ENCODE assay signal across 9 mouse cellular contexts in the genomic region with DNA sequence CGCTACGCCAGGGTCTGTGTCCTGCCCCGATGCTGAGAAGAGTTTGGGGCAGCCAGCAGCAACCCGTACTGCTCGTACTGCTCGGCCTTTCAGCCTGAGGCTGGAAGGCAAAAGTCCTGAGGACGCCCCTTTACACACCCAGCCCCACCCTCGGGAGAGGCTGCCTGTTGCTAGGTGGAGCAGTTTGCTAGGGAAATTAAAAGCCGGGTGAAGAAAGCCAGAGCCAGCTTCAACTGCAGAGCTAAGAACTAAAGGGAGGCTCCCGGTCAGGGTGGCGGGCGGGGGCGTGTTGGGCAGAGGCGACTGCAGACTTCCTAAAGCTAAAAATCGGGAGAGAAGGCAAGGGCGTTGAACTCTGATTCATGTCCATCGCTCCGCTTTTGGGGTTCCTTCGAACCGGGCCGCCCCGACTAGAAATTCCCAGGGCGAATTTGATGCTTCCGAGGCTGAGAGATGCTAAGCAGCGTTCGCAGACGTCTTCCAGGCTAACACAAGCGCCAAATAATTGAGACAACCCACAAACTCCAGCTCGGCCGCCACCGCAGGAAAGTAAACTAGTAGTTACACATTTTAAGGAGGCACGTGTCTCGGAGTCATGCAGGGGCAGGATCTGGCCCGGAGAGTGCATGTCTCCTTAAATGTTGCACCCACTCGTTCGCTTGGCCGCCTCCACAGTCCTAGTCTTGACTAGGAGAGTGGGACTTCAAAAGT. TPM values are rescaled to one million over a fixed set of nuclear protein-coding genes. Genes with fewer than 3 reads are reported as not detected.
A peak's percentile ranks its signal among the peaks of the same experiment; 100 is the strongest.
DNase-seq lines count a peak whose midpoint lies in the region; ATAC-seq lines count a peak whose summit lies in the region.
"Had no signal": no experiment of that assay in that cellular context is flagged by ENCODE, and none has a peak within 500 bp of the region (broad histone marks: within the 10 kb centered on the region; RNA-seq: fewer than 3 reads in every experiment).

No protein-coding gene starts in this region.

- peaks cover 17% of the 10 kb centered on the region; the same call in 1 of the 2 replicates for H3K4me1 ChIP-seq in embryonic facial prominence, embryonic 12.5 days
- H3K4me1 ChIP-seq in heart, embryonic 12.5 days (replicated peaks) = peaks cover 22% of the 10 kb centered on the region
- H3K4me1 ChIP-seq in kidney, embryonic 16.5 days (ENCODE audit: insufficient read depth, low read length) = peaks cover 20% of the 10 kb centered on the region

- no peaks in the 10 kb centered on the region for H3K36me3 ChIP-seq in embryonic facial prominence, embryonic 12.5 days
- H3K36me3 ChIP-seq in heart, embryonic 12.5 days = no peaks in the 10 kb centered on the region
- no peaks in the 10 kb centered on the region for H3K36me3 ChIP-seq in kidney, embryonic 16.5 days (ENCODE audit: insufficient read depth, low read length)

- peak overlapping the region; percentile 24; the same call in 1 of the 2 replicates for H3K9ac ChIP-seq in embryonic facial prominence, embryonic 12.5 days
- peak overlapping the region; percentile 70 for H3K9ac ChIP-seq in heart, embryonic 12.5 days
- H3K9ac ChIP-seq in kidney, embryonic 16.5 days (replicated peaks; ENCODE audit: low read length) = peak overlapping the region; percentile 37

- peak; percentile 28 to 60 for DNase-seq in left cerebral cortex, adult 18-20 months (ENCODE audit: low spot score in 2 of 2)
- no peak for DNase-seq in left cerebral cortex, adult 11 months (ENCODE audit: low spot score)
- DNase-seq in lung, postnatal 14 days = peak; percentile 22
- DNase-seq in skeletal muscle tissue, adult 2 months (ENCODE audit: low read depth, low spot score) = peak; percentile 25
- no peak for DNase-seq in ovary, adult 18-20 months (ENCODE audit: low spot score)

- peak overlapping the region; percentile 69 for H3K4me2 ChIP-seq in embryonic facial prominence, embryonic 12.5 days (replicated peaks)
- peak overlapping the region; percentile 90 for H3K4me2 ChIP-seq in heart, embryonic 12.5 days
- peak overlapping the region; percentile 71 for H3K4me2 ChIP-seq in kidney, embryonic 16.5 days (replicated peaks; ENCODE audit: low read depth, low read length)

- H3K27me3 ChIP-seq in embryonic facial prominence, embryonic 12.5 days = peaks cover 67% of the 10 kb centered on the region
- peaks cover 38% of the 10 kb centered on the region for H3K27me3 ChIP-seq in heart, embryonic 12.5 days (replicated peaks)
- peaks cover 55% of the 10 kb centered on the region for H3K27me3 ChIP-seq in kidney, embryonic 16.5 days (ENCODE audit: insufficient read depth, low read length)
- H3K27me3 ChIP-seq: Patski had no signal

- WGBS in embryonic facial prominence, embryonic 12.5 days = under 1% methylated on average over 37 of the region's 37 CpGs
- WGBS in heart, embryonic 12.5 days = under 1% methylated on average over 37 of the region's 37 CpGs
- under 1% methylated on average over 37 of the region's 37 CpGs for WGBS in kidney, embryonic 16.5 days

- ATAC-seq in embryonic facial prominence, embryonic 12.5 days (ENCODE audit: insufficient number of reproducible peaks, insufficient read depth, low FRiP score, low TSS enrichment) = no peak
- peak; percentile 80 for ATAC-seq in heart, embryonic 12.5 days (ENCODE audit: insufficient number of reproducible peaks, low FRiP score)
- peak; percentile 58; the same call in 1 of the 2 replicates for ATAC-seq in kidney, embryonic 16.5 days (ENCODE audit: low FRiP score, low TSS enrichment)
- ATAC-seq: Patski had no signal

- peak overlapping the region; percentile 39 for H3K4me3 ChIP-seq in embryonic facial prominence, embryonic 12.5 days
- H3K4me3 ChIP-seq in heart, embryonic 12.5 days = peak overlapping the region; percentile 54
- peak overlapping the region; percentile 44 for H3K4me3 ChIP-seq in kidney, embryonic 16.5 days (ENCODE audit: low read length)

- H3K27ac ChIP-seq in embryonic facial prominence, embryonic 12.5 days = no peak overlapping the region
- H3K27ac ChIP-seq in heart, embryonic 12.5 days (ENCODE audit: poor library complexity, severe bottlenecking) = peak overlapping the region; percentile 66
- no peak overlapping the region for H3K27ac ChIP-seq in kidney, embryonic 16.5 days (ENCODE audit: low read length)

- H3K9me3 ChIP-seq in embryonic facial prominence, embryonic 12.5 days = no peaks in the 10 kb centered on the region
- peaks cover 15% of the 10 kb centered on the region for H3K9me3 ChIP-seq in heart, embryonic 12.5 days (replicated peaks)
- H3K9me3 ChIP-seq in kidney, embryonic 16.5 days (ENCODE audit: low read length) = peaks cover 7% of the 10 kb centered on the region; the same call in 1 of the 2 replicates

RNA-seq across cellular contexts. Expression of a gene that starts 5.1 kb away (rescaled TPM):
- total RNA-seq in left cerebral cortex, adult 18-20 months (2021) = under 1 TPM; 0.21 to 0.30 TPM
- polyA plus RNA-seq in embryonic facial prominence, embryonic 12.5 days (2016; fragmentation: Nextera tagmentation; extraction: Ambion mirVana) = 3.0 and 4.1 TPM in 2 replicates
- 9.9 and 11.3 TPM in 2 replicates for polyA plus RNA-seq in heart, embryonic 12.5 days (2016; fragmentation: Nextera tagmentation; extraction: Ambion mirVana)
- 4.0 and 4.7 TPM in 2 replicates for polyA plus RNA-seq in kidney, embryonic 16.5 days (2015; fragmentation: Nextera tagmentation; extraction: Ambion mirVana)

RNA-seq across cellular contexts. Expression of a gene that starts 50.2 kb away (rescaled TPM):
- 10 to 100 TPM; 48.9 to 52.7 TPM for total RNA-seq in left cerebral cortex, adult 18-20 months (2021)
- 199 and 208 TPM in 2 replicates for polyA plus RNA-seq in embryonic facial prominence, embryonic 12.5 days (2016; fragmentation: Nextera tagmentation; extraction: Ambion mirVana)
- polyA plus RNA-seq in heart, embryonic 12.5 days (2016; fragmentation: Nextera tagmentation; extraction: Ambion mirVana) = 160 TPM in 2 replicates
- polyA plus RNA-seq in kidney, embryonic 16.5 days (2015; fragmentation: Nextera tagmentation; extraction: Ambion mirVana) = 209 and 236 TPM in 2 replicates

RNA-seq across cellular contexts. Expression of a gene that starts 50.4 kb away (rescaled TPM):
- 100 to 1,000 TPM; 301 to 302 TPM for total RNA-seq in left cerebral cortex, adult 18-20 months (2021)
- polyA plus RNA-seq in embryonic facial prominence, embryonic 12.5 days (2016; fragmentation: Nextera tagmentation; extraction: Ambion mirVana) = 70.1 and 74.4 TPM in 2 replicates
- 72.5 and 79.9 TPM in 2 replicates for polyA plus RNA-seq in heart, embryonic 12.5 days (2016; fragmentation: Nextera tagmentation; extraction: Ambion mirVana)
- polyA plus RNA-seq in kidney, embryonic 16.5 days (2015; fragmentation: Nextera tagmentation; extraction: Ambion mirVana) = 66.1 and 69.7 TPM in 2 replicates

Comparison
In these comparisons a context has a peak if more than half of its experiments do, and no peak if none do; other contexts are left out.
1. DNase-seq: peak in left cerebral cortex, adult 18-20 months (2 of 2), lung, postnatal 14 days (single experiment) and skeletal muscle tissue, adult 2 months (single experiment); none in left cerebral cortex, adult 11 months (single experiment) and ovary, adult 18-20 months (single experiment).
2. Peak in every context shown above with its lines, with median percentiles within 50 percentile points of each other: H3K4me2 ChIP-seq, H3K4me3 ChIP-seq and H3K9ac ChIP-seq.